9 mouse cellular contexts compared by ENCODE assay signal in genomic region chr3:96719173-96719572, GRCm38 (mm10). TPM values are rescaled to one million over a fixed set of nuclear protein-coding genes. Genes with fewer than 3 reads are reported as not detected.
DNase-seq lines count a peak whose midpoint lies in the region; ATAC-seq and TF ChIP-seq lines count a peak whose summit lies in the region.
"Had no signal": no experiment of that assay in that cellular context is flagged by ENCODE, and none has a peak within 500 bp of the region (broad histone marks: within the 10 kb centered on the region; RNA-seq: fewer than 3 reads in every experiment).

No protein-coding gene starts in this region.

- H3K36me3 ChIP-seq in MEL (ENCODE audit: control insufficient read depth in 1 of 2, insufficient read depth in 2 of 2, low read length in 2 of 2), result peaks cover 18 to 20% of the 10 kb centered on the region in 2 experiments
- H3K36me3 ChIP-seq in hindbrain, embryonic 13.5 days, result peaks cover 61% of the 10 kb centered on the region
- H3K36me3 ChIP-seq in liver, postnatal 0 days (replicated peaks; ENCODE audit: insufficient read depth, low read length), result peaks cover 60% of the 10 kb centered on the region

- TF ChIP-seq RAD21 in MEL (IDR thresholded peaks at IDR 0.05; ENCODE audit: low read depth, low read length), result no peak

- TF ChIP-seq EP300 in MEL (IDR thresholded peaks at IDR 0.05; ENCODE audit: low read depth in 1 of 2, low read length in 2 of 2), result no peak
- no peak for TF ChIP-seq EP300 in liver, postnatal 0 days (IDR thresholded peaks at IDR 0.05; ENCODE audit: low read depth)

- no peak overlapping the region for H3K4me3 ChIP-seq in MEL (ENCODE audit: control insufficient read depth in 1 of 2, insufficient read depth in 1 of 2, low read depth in 2 of 2, low read length in 2 of 2)
- H3K4me3 ChIP-seq in hindbrain, embryonic 13.5 days, result no peak overlapping the region
- no peak overlapping the region for H3K4me3 ChIP-seq in liver, postnatal 0 days (ENCODE audit: low read depth, low read length)
- H3K4me3 ChIP-seq: limb, embryonic 12.5 days had no signal

- no peak overlapping the region for H3K27ac ChIP-seq in MEL (ENCODE audit: control insufficient read depth, low read depth, low read length)
- no peak overlapping the region for H3K27ac ChIP-seq in hindbrain, embryonic 13.5 days
- H3K27ac ChIP-seq in liver, postnatal 0 days (ENCODE audit: low read depth), result no peak overlapping the region
- H3K27ac ChIP-seq: limb, embryonic 12.5 days had no signal

- peak; percentile 65 to 82 (median 72) for TF ChIP-seq CTCF in MEL (IDR thresholded peaks at IDR 0.05 in 2 of 3, conservative IDR thresholded peaks at IDR 0.05 in 1 of 3; ENCODE audit: control insufficient read depth in 1 of 3, insufficient read depth in 1 of 3, low read depth in 2 of 3, low read length in 3 of 3, poor library complexity in 1 of 3, severe bottlenecking in 1 of 3)
- TF ChIP-seq CTCF in liver, postnatal 0 days (IDR thresholded peaks at IDR 0.05; ENCODE audit: low read depth), result peak; percentile 56

- no peaks in the 10 kb centered on the region for H3K27me3 ChIP-seq in MEL (ENCODE audit: control insufficient read depth in 1 of 2, insufficient read depth in 2 of 2, low read length in 2 of 2)
- H3K27me3 ChIP-seq in hindbrain, embryonic 13.5 days, result no peaks in the 10 kb centered on the region
- H3K27me3 ChIP-seq in liver, postnatal 0 days (ENCODE audit: insufficient read depth, low read length), result no peaks in the 10 kb centered on the region
- H3K27me3 ChIP-seq: limb, embryonic 12.5 days had no signal

- no peak overlapping the region for H3K9ac ChIP-seq in MEL (ENCODE audit: control insufficient read depth, low read depth, low read length, poor library complexity, severe bottlenecking)
- no peak overlapping the region for H3K9ac ChIP-seq in hindbrain, embryonic 13.5 days
- H3K9ac ChIP-seq in liver, postnatal 0 days (replicated peaks), result no peak overlapping the region
- H3K9ac ChIP-seq: limb, embryonic 12.5 days had no signal

- no peak for TF ChIP-seq POLR2A in MEL (IDR thresholded peaks at IDR 0.05; ENCODE audit: control insufficient read depth in 1 of 2, insufficient read depth in 1 of 2, low read depth in 1 of 2, low read length in 2 of 2, poor library complexity in 1 of 2)

- DNase-seq in heart, postnatal 4 days, result peak; percentile 52
- no peak for DNase-seq in heart, adult 9 months (ENCODE audit: low spot score in 2 of 2)
- DNase-seq in MEL (ENCODE audit: low read depth, low spot score), result peak; percentile 76
- DNase-seq in cerebellum, adult 11-12 months, result peak; percentile 79
- peak; percentile 56 for DNase-seq in liver, postnatal 0 days
- peak; percentile 73 for DNase-seq in thymus, postnatal 4 days
- DNase-seq in urinary bladder, postnatal 10 days (ENCODE audit: low spot score), result no peak

- H3K4me1 ChIP-seq in MEL (ENCODE audit: control insufficient read depth in 1 of 2, insufficient read depth in 2 of 2, low read length in 2 of 2), result peaks cover 5 to 11% of the 10 kb centered on the region in 2 experiments
- no peaks in the 10 kb centered on the region for H3K4me1 ChIP-seq in hindbrain, embryonic 13.5 days (replicated peaks)
- peaks cover 4% of the 10 kb centered on the region; the same call in 1 of the 2 replicates for H3K4me1 ChIP-seq in liver, postnatal 0 days (ENCODE audit: insufficient read depth)
- H3K4me1 ChIP-seq: limb, embryonic 12.5 days had no signal

- 37% methylated on average over 14 of the region's 14 CpGs for WGBS in hindbrain, embryonic 13.5 days
- 57% methylated on average over 14 of the region's 14 CpGs for WGBS in liver, postnatal 0 days (ENCODE audit: insufficient replicate concordance)

- H3K4me2 ChIP-seq in hindbrain, embryonic 13.5 days, result 0 out of 2 replicates have a peak overlapping the region, but pooled peaks have one; percentile 15
- no peak overlapping the region for H3K4me2 ChIP-seq in liver, postnatal 0 days (ENCODE audit: low read depth, low read length)
- H3K4me2 ChIP-seq: limb, embryonic 12.5 days had no signal

- ATAC-seq in hindbrain, embryonic 13.5 days (ENCODE audit: low FRiP score), result peak; percentile 13; the same call in 1 of the 2 replicates
- no peak for ATAC-seq in liver, postnatal 0 days

- no peaks in the 10 kb centered on the region for H3K79me2 ChIP-seq in MEL (ENCODE audit: control insufficient read depth, insufficient read depth, low read length, poor library complexity)

- no peaks in the 10 kb centered on the region for H3K9me3 ChIP-seq in MEL (replicated peaks; ENCODE audit: insufficient read depth, low read length)
- no peaks in the 10 kb centered on the region for H3K9me3 ChIP-seq in hindbrain, embryonic 13.5 days
- no peaks in the 10 kb centered on the region for H3K9me3 ChIP-seq in liver, postnatal 0 days (ENCODE audit: low read length)
- H3K9me3 ChIP-seq: limb, embryonic 12.5 days had no signal

TF ChIP-seq in MEL, 35 proteins besides CTCF, POLR2A, EP300 and RAD21:
- TF ChIP-seq USF2 (IDR thresholded peaks at IDR 0.05; ENCODE audit: borderline replicate concordance in 1 of 2, insufficient read depth in 1 of 2, low read depth in 1 of 2, low read length in 2 of 2) (no peak), SMC3 (IDR thresholded peaks at IDR 0.05; ENCODE audit: low read depth, low read length) (peak; percentile 10; the same call in 1 of the 2 replicates), TCF12 (IDR thresholded peaks at IDR 0.05; ENCODE audit: low read depth, low read length) (no peak), SIN3A (IDR thresholded peaks at IDR 0.05; ENCODE audit: low read length) (0 out of 2 replicates have a peak, but pooled peaks have one; percentile 19)

RNA-seq across cellular contexts. Expression of gene Polr3c, which starts 8.3 kb away (rescaled TPM):
- total RNA-seq in heart, postnatal 4 days (2021), result 10 to 100 TPM; 26.1 to 27.3 TPM
- 48.3 and 53.1 TPM in 2 replicates for total RNA-seq in MEL (2012; rRNA removed)
- polyA plus RNA-seq in MEL (2012; ENCODE audit: insufficient read depth in 1 of 2, insufficient read length in 2 of 2, low read depth in 1 of 2, low replicate concordance in 2 of 2, missing spikeins in 1 of 2), result 100 to 1,000 TPM; 122 to 224 TPM
- polyA plus RNA-seq in hindbrain, embryonic 13.5 days (2015; fragmentation: Nextera tagmentation; extraction: Ambion mirVana), result 32.5 and 36.4 TPM in 2 replicates
- polyA plus RNA-seq in liver, postnatal 0 days (2015; fragmentation: Nextera tagmentation; extraction: Ambion mirVana), result 10.4 and 11.6 TPM in 2 replicates

RNA-seq across cellular contexts. Expression of gene Rnf115, which starts 8.3 kb away (rescaled TPM):
- total RNA-seq in heart, postnatal 4 days (2021), result 10 to 100 TPM; 25.3 to 25.6 TPM
- total RNA-seq in MEL (2012; rRNA removed), result 43.2 and 52.2 TPM in 2 replicates
- 10 to 100 TPM; 66.1 to 71.8 TPM for polyA plus RNA-seq in MEL (2012; ENCODE audit: insufficient read depth in 1 of 2, insufficient read length in 2 of 2, low read depth in 1 of 2, low replicate concordance in 2 of 2, missing spikeins in 1 of 2)
- polyA plus RNA-seq in hindbrain, embryonic 13.5 days (2015; fragmentation: Nextera tagmentation; extraction: Ambion mirVana), result 70.3 and 72.4 TPM in 2 replicates
- 28.6 and 29.7 TPM in 2 replicates for polyA plus RNA-seq in liver, postnatal 0 days (2015; fragmentation: Nextera tagmentation; extraction: Ambion mirVana)

RNA-seq across cellular contexts. Expression of gene Nudt17, which starts 10.8 kb away (rescaled TPM):
- 1 to 10 TPM; 3.5 to 3.6 TPM for total RNA-seq in heart, postnatal 4 days (2021)
- 2.4 and 2.7 TPM in 2 replicates for total RNA-seq in MEL (2012; rRNA removed)
- 1 to 10 TPM in 1 of 2 experiments, not detected in 1; 6.5 TPM for polyA plus RNA-seq in MEL (2012; ENCODE audit: insufficient read depth in 1 of 2, insufficient read length in 2 of 2, low read depth in 1 of 2, low replicate concordance in 2 of 2, missing spikeins in 1 of 2)
- 14.0 and 19.2 TPM in 2 replicates for polyA plus RNA-seq in hindbrain, embryonic 13.5 days (2015; fragmentation: Nextera tagmentation; extraction: Ambion mirVana)
- 0.29 and 0.38 TPM in 2 replicates for polyA plus RNA-seq in liver, postnatal 0 days (2015; fragmentation: Nextera tagmentation; extraction: Ambion mirVana)

RNA-seq across cellular contexts. Expression of gene Pias3, which starts 23.0 kb away (rescaled TPM):
- total RNA-seq in heart, postnatal 4 days (2021), result 10 to 100 TPM; 23.6 to 27.3 TPM
- 5.9 and 6.0 TPM in 2 replicates for total RNA-seq in MEL (2012; rRNA removed)
- 10 to 100 TPM in 1 of 2 experiments, not detected in 1; 26.8 TPM for polyA plus RNA-seq in MEL (2012; ENCODE audit: insufficient read depth in 1 of 2, insufficient read length in 2 of 2, low read depth in 1 of 2, low replicate concordance in 2 of 2, missing spikeins in 1 of 2)
- 33.7 and 33.8 TPM in 2 replicates for polyA plus RNA-seq in hindbrain, embryonic 13.5 days (2015; fragmentation: Nextera tagmentation; extraction: Ambion mirVana)
- 4.6 and 5.2 TPM in 2 replicates for polyA plus RNA-seq in liver, postnatal 0 days (2015; fragmentation: Nextera tagmentation; extraction: Ambion mirVana)

RNA-seq across cellular contexts. Expression of gene Ankrd35, which starts 49.2 kb away (rescaled TPM):
- under 1 TPM; 0.14 to 0.19 TPM for total RNA-seq in heart, postnatal 4 days (2021)
- 0.46 and 0.62 TPM in 2 replicates for total RNA-seq in MEL (2012; rRNA removed)
- under 1 TPM in 1 of 2 experiments, not detected in 1; 0.77 TPM for polyA plus RNA-seq in MEL (2012; ENCODE audit: insufficient read depth in 1 of 2, insufficient read length in 2 of 2, low read depth in 1 of 2, low replicate concordance in 2 of 2, missing spikeins in 1 of 2)
- 0.84 and 0.89 TPM in 2 replicates for polyA plus RNA-seq in hindbrain, embryonic 13.5 days (2015; fragmentation: Nextera tagmentation; extraction: Ambion mirVana)
- 0.37 and 0.45 TPM in 2 replicates for polyA plus RNA-seq in liver, postnatal 0 days (2015; fragmentation: Nextera tagmentation; extraction: Ambion mirVana)

Comparison
In these comparisons a context has a peak if more than half of its experiments do, and no peak if none do; other contexts are left out.
1. DNase-seq: peak in heart, postnatal 4 days (single experiment), MEL (single experiment), cerebellum, adult 11-12 months (single experiment), liver, postnatal 0 days (single experiment) and thymus, postnatal 4 days (single experiment); none in heart, adult 9 months (0 of 2) and urinary bladder, postnatal 10 days (single experiment).